Mouse (Mus musculus): ENCODE results near the gene Unc5c. TPM values are rescaled to one million over a fixed set of nuclear protein-coding genes. Genes with fewer than 3 reads are reported as not detected.

Gene Unc5c
- polyA plus RNA-seq, 1 experiment from 2014 or later = 6.9 TPM

DNA sequence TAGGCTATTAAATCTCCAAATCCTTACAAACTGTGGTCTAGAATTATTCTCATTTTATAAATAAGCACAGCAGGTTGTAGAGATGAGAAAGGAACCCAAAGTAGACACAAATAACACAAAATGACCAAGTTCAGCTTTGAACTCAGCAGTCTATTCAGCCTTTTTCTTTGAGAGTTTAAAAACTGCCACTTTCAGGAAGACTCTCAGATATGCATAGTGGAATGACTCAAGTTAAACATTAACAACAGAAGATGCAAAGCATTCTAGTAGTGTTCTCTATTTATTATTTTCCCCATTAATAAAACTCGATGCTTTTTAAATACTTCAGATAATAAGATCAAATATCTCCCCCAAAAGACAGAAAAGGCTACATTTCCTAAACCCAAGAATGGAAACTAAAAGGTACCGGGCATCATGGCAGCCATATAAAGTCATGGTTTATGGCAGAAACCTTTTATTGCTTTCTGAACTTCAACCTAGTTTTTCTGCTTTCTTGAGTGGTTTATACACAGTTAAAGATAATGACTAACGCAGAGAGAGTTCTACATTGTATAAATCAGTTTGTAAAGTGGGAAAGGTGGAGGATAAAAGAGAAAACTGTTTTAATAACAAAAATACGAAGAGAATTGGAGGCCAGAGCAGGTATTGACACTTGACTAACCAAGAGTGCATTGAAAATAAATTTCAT is 283.8 kb downstream of the Unc5c start:
- H3K36me3 ChIP-seq = no peaks in the 10 kb centered on the region
- H3K4me2 ChIP-seq (replicated peaks) = no peak overlapping the region
- WGBS = 81% methylated on average over 4 of the region's 4 CpGs
- H3K4me3 ChIP-seq = no peak overlapping the region
- no peak for ATAC-seq (replicated peaks)
- H3K27ac ChIP-seq (replicated peaks) = no peak overlapping the region
- H3K4me1 ChIP-seq = no peaks in the 10 kb centered on the region
- no peaks in the 10 kb centered on the region for H3K9me3 ChIP-seq
- H3K9ac ChIP-seq (replicated peaks) = no peak overlapping the region
- H3K27me3 ChIP-seq = no peaks in the 10 kb centered on the region

GRCm38 (mm10) chr3:141752172-141752571 is 287.2 kb downstream of the Unc5c start:
- no peaks in the 10 kb centered on the region for H3K27me3 ChIP-seq
- no peaks in the 10 kb centered on the region for H3K9me3 ChIP-seq
- 47% methylated on average over 7 of the region's 7 CpGs for WGBS
- no peak overlapping the region for H3K4me2 ChIP-seq (replicated peaks)
- no peak overlapping the region for H3K27ac ChIP-seq (replicated peaks)
- no peaks in the 10 kb centered on the region for H3K4me1 ChIP-seq
- no peak overlapping the region for H3K9ac ChIP-seq (replicated peaks)
- no peak for ATAC-seq (replicated peaks)
- H3K36me3 ChIP-seq = no peaks in the 10 kb centered on the region
- no peak overlapping the region for H3K4me3 ChIP-seq

DNA sequence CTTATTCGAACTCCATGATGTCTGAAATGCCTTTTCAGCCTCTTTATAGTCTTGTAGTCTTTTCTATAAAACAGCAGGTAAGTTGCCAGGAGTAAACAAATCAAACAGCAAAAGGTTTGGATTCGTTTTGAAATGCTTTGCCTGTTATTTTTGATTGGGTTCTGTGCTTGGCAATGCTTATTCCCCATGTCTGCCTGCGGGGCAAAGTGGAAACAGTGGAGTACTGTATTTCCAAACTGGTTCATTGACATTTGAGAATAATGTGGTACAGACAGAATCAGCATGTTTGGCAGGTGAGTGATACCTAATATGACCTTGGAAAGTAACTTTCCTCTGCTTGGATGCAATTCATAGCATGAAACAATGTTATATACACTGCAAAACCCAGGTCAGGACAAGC is 292.2 kb downstream of the Unc5c start:
- WGBS = 76% methylated on average over 3 of the region's 3 CpGs
- H3K36me3 ChIP-seq = no peaks in the 10 kb centered on the region
- no peak overlapping the region for H3K4me3 ChIP-seq
- H3K27ac ChIP-seq (replicated peaks) = no peak overlapping the region
- H3K9ac ChIP-seq (replicated peaks) = no peak overlapping the region
- H3K27me3 ChIP-seq = no peaks in the 10 kb centered on the region
- no peak overlapping the region for H3K4me2 ChIP-seq (replicated peaks)
- no peaks in the 10 kb centered on the region for H3K9me3 ChIP-seq
- no peak for ATAC-seq (replicated peaks)
- H3K4me1 ChIP-seq = no peaks in the 10 kb centered on the region

DNA sequence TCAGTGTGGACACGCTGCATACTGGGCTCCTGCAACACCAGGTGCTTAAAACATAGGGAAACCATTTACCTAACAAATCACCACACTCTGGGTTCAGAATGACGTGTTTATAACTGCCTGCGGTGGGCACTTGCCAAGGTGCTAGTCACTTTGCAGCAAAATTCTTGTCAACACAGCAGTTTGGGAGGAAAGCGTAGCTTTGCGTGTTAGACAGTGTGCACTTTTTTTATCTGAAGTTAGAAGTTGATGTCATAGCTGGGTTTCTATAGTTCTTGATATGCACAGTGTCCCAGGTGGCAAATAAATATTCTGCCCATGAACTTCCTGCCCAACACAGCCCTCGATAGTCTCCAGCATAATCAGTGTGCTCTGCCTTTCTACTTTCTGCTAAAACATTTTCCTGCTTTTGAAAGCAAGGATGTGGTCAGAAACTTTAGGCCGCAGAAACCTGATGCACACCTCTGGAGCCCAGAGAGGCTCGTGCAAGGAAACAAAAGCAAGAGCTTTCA is 313.4 kb downstream of the Unc5c start:
- no peaks in the 10 kb centered on the region for H3K9me3 ChIP-seq
- no peak overlapping the region for H3K4me3 ChIP-seq
- no peaks in the 10 kb centered on the region for H3K4me1 ChIP-seq
- H3K4me2 ChIP-seq (replicated peaks) = no peak overlapping the region
- H3K9ac ChIP-seq (replicated peaks) = no peak overlapping the region
- no peaks in the 10 kb centered on the region for H3K36me3 ChIP-seq
- H3K27ac ChIP-seq (replicated peaks) = no peak overlapping the region
- no peak for ATAC-seq (replicated peaks)
- WGBS = 77% methylated on average over 8 of the region's 8 CpGs
- no peaks in the 10 kb centered on the region for H3K27me3 ChIP-seq

GRCm38 (mm10) chr3:141779186-141779585 is 314.2 kb downstream of the Unc5c start:
- Histone ChIP-seq H3K27ac (replicated peaks) (no peak overlapping the region), H3K9ac (replicated peaks) (no peak overlapping the region), H3K36me3 (no peaks in the 10 kb centered on the region), H3K4me2 (replicated peaks) (no peak overlapping the region), H3K9me3 (no peaks in the 10 kb centered on the region), H3K4me1 (no peaks in the 10 kb centered on the region), H3K27me3 (no peaks in the 10 kb centered on the region), H3K4me3 (no peak overlapping the region)
- ATAC-seq (replicated peaks) = no peak
- 70% methylated on average over 3 of the region's 3 CpGs for WGBS

- no peak overlapping the region for H3K9ac ChIP-seq (replicated peaks)
- H3K9me3 ChIP-seq = no peaks in the 10 kb centered on the region
- ATAC-seq (replicated peaks) = no peak
- H3K27me3 ChIP-seq = no peaks in the 10 kb centered on the region
- WGBS = 80% methylated on average over 4 of the region's 4 CpGs
- no peak overlapping the region for H3K4me3 ChIP-seq
- H3K27ac ChIP-seq (replicated peaks) = no peak overlapping the region
- H3K36me3 ChIP-seq = no peaks in the 10 kb centered on the region
- peaks cover 6% of the 10 kb centered on the region for H3K4me1 ChIP-seq
- H3K4me2 ChIP-seq (replicated peaks) = no peak overlapping the region
Measured at GRCm38 (mm10) chr3:141782553-141782952, 317.5 kb downstream of the Unc5c start.

- H3K9ac ChIP-seq (replicated peaks) = no peak overlapping the region
- H3K27me3 ChIP-seq = no peaks in the 10 kb centered on the region
- 85% methylated on average over 8 of the region's 8 CpGs for WGBS
- H3K27ac ChIP-seq (replicated peaks) = no peak overlapping the region
- H3K9me3 ChIP-seq = no peaks in the 10 kb centered on the region
- ATAC-seq (replicated peaks) = no peak
- H3K4me2 ChIP-seq (replicated peaks) = no peak overlapping the region
- peaks cover 11% of the 10 kb centered on the region for H3K4me1 ChIP-seq
- H3K36me3 ChIP-seq = no peaks in the 10 kb centered on the region
- H3K4me3 ChIP-seq = no peak overlapping the region
Measured at GRCm38 (mm10) chr3:141791026-141791780, 326.2 kb downstream of the Unc5c start.

DNA sequence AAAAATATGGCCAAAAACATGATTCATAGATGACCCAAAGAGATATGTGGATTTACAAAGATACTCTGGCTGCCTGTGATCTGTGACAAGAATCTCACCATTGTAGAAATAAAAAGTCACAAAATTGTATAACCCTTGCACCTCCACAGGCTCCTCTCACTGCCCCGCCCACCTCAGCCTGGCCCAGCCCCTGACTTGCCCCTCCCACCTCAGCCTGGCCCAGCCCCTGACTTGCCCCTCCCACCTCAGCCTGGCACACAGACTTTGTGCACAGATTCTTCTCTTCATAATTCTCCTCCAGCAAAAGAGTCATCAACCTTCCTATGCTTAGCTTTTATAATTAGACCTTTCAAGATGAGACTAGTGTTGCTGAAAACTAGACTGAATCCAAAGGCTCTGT is 327.1 kb downstream of the Unc5c start:
- H3K9ac ChIP-seq (replicated peaks) = no peak overlapping the region
- no peak for ATAC-seq (replicated peaks)
- H3K4me3 ChIP-seq = no peak overlapping the region
- H3K4me2 ChIP-seq (replicated peaks) = no peak overlapping the region
- 95% methylated on average over 1 of the region's 1 CpGs for WGBS
- H3K9me3 ChIP-seq = no peaks in the 10 kb centered on the region
- H3K27me3 ChIP-seq = no peaks in the 10 kb centered on the region
- H3K36me3 ChIP-seq = no peaks in the 10 kb centered on the region
- no peak overlapping the region for H3K27ac ChIP-seq (replicated peaks)
- H3K4me1 ChIP-seq = peaks cover 8% of the 10 kb centered on the region

DNA sequence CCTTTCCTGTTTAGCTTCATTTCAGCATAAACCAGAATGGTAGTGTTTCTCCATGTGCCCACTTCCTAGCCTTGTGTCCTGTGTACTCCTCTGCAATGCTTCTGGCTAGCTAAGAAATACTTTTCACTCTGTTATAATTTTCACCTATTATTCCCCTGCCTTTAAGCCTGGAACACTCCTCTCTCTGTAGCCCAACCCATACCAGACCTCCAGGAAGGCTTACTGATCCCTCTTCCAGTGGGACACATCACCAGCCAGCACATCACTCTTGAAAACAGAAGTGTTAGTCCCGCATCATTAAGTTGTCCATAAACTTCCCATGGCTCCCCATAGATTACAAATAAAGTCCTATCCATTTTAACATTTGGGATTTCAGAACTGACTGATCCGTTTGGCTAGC is 328.7 kb downstream of the Unc5c start:
- no peaks in the 10 kb centered on the region for H3K27me3 ChIP-seq
- no peak for ATAC-seq (replicated peaks)
- H3K27ac ChIP-seq (replicated peaks) = no peak overlapping the region
- no peaks in the 10 kb centered on the region for H3K36me3 ChIP-seq
- peaks cover 6% of the 10 kb centered on the region for H3K4me1 ChIP-seq
- no peak overlapping the region for H3K9ac ChIP-seq (replicated peaks)
- H3K4me2 ChIP-seq (replicated peaks) = no peak overlapping the region
- H3K9me3 ChIP-seq = no peaks in the 10 kb centered on the region
- no peak overlapping the region for H3K4me3 ChIP-seq
- WGBS = 78% methylated on average over 2 of the region's 2 CpGs

GRCm38 (mm10) chr3:141794371-141794770 is 329.4 kb downstream of the Unc5c start:
- Histone ChIP-seq H3K36me3 (no peaks in the 10 kb centered on the region), H3K9ac (replicated peaks) (no peak overlapping the region), H3K4me3 (no peak overlapping the region), H3K27ac (replicated peaks) (no peak overlapping the region), H3K9me3 (no peaks in the 10 kb centered on the region), H3K4me1 (peaks cover 6% of the 10 kb centered on the region), H3K4me2 (replicated peaks) (no peak overlapping the region), H3K27me3 (no peaks in the 10 kb centered on the region)
- ATAC-seq (replicated peaks) = peak; percentile 64; the same call in 1 of the 2 replicates
- WGBS = 37% methylated on average over 3 of the region's 3 CpGs

- peaks cover 6% of the 10 kb centered on the region for H3K4me1 ChIP-seq
- no peak overlapping the region for H3K27ac ChIP-seq (replicated peaks)
- no peak overlapping the region for H3K4me2 ChIP-seq (replicated peaks)
- no peak overlapping the region for H3K9ac ChIP-seq (replicated peaks)
- H3K9me3 ChIP-seq = no peaks in the 10 kb centered on the region
- no peak for ATAC-seq (replicated peaks)
- H3K27me3 ChIP-seq = no peaks in the 10 kb centered on the region
- H3K4me3 ChIP-seq = no peak overlapping the region
- H3K36me3 ChIP-seq = no peaks in the 10 kb centered on the region
Measured at GRCm38 (mm10) chr3:141797372-141797771, 332.4 kb downstream of the Unc5c start.

DNA sequence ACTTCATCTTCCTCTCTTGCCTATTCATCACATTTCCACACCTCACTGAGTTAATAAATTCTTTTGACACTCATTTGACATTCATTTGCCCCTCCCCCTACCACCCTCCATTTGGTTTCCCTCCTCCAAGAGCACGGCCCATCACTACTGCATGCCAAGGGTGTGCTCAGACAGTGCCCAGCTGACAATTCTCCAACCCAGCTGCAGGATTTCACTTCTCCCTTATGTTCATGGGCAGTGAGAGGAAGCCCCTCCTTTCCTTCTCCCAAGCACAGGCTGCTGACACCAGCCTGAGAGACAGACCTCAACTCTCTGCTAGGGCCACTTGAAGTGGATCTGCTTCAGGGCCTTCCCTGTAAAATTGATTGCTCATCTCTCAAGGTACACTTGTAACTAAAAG is 332.8 kb downstream of the Unc5c start:
- no peaks in the 10 kb centered on the region for H3K27me3 ChIP-seq
- 0 out of 2 replicates have a peak, but pooled peaks have one; percentile 13 for ATAC-seq (replicated peaks)
- no peak overlapping the region for H3K9ac ChIP-seq (replicated peaks)
- H3K9me3 ChIP-seq = no peaks in the 10 kb centered on the region
- no peak overlapping the region for H3K4me2 ChIP-seq (replicated peaks)
- H3K4me3 ChIP-seq = no peak overlapping the region
- no peaks in the 10 kb centered on the region for H3K36me3 ChIP-seq
- H3K4me1 ChIP-seq = peaks cover 6% of the 10 kb centered on the region
- no peak overlapping the region for H3K27ac ChIP-seq (replicated peaks)
- 25% methylated on average over 1 of the region's 1 CpGs for WGBS
